Mouse (Mus musculus) cerebellum, postnatal 4 days (tissue): ENCODE data around the gene Tiam2.
A peak's percentile ranks its signal among the peaks of the same experiment; 100 is the strongest.

Source experiments
- DNase-seq, 2 experiments: peaks; one replicate each; pipeline ENCODE4 v3.0.0; 2022; ENCODE audit warnings: low spot score in 2 of 2, mixed read lengths in 1 of 2

The Tiam2 gene

GRCm38 (mm10) chr17:3394985-3395384 is 68.6 kb downstream of the Tiam2 start:
- no peak for DNase-seq

GRCm38 (mm10) chr17:3396881-3397281 is 70.5 kb downstream of the Tiam2 start:
- DNase-seq = no peak

- no peak for DNase-seq
Measured at GRCm38 (mm10) chr17:3397836-3398235, 71.5 kb downstream of the Tiam2 start.

GRCm38 (mm10) chr17:3405350-3406073 is 79.1 kb downstream of the Tiam2 start:
- DNase-seq = no peak

GRCm38 (mm10) chr17:3407051-3407450 is 80.7 kb downstream of the Tiam2 start:
- DNase-seq = no peak

GRCm38 (mm10) chr17:3410307-3410706 is 83.9 kb downstream of the Tiam2 start:
- no peak for DNase-seq

- DNase-seq = no peak
Measured at GRCm38 (mm10) chr17:3412771-3413170, 86.4 kb downstream of the Tiam2 start.

GRCm38 (mm10) chr17:3415580-3415979 is 89.2 kb downstream of the Tiam2 start:
- peak in 1 of 2 experiments; percentile 20 for DNase-seq

- no peak for DNase-seq
Measured at GRCm38 (mm10) chr17:3416401-3416800, 90.0 kb downstream of the Tiam2 start.

- no peak for DNase-seq
Measured at GRCm38 (mm10) chr17:3419368-3419928, 93.1 kb downstream of the Tiam2 start.

GRCm38 (mm10) chr17:3420148-3420547 is 93.8 kb downstream of the Tiam2 start:
- DNase-seq = no peak

GRCm38 (mm10) chr17:3423416-3423815 is 97.0 kb downstream of the Tiam2 start:
- DNase-seq = no peak

- no peak for DNase-seq
Measured at GRCm38 (mm10) chr17:3428659-3429058, 102.3 kb downstream of the Tiam2 start.

GRCm38 (mm10) chr17:3432590-3433498 is 106.5 kb downstream of the Tiam2 start:
- DNase-seq = no peak

- no peak for DNase-seq
Measured at GRCm38 (mm10) chr17:3433521-3434271, 107.3 kb downstream of the Tiam2 start.

- no peak for DNase-seq
Measured at GRCm38 (mm10) chr17:3435299-3435698, 108.9 kb downstream of the Tiam2 start.

GRCm38 (mm10) chr17:3436841-3437515 is 110.6 kb downstream of the Tiam2 start:
- no peak for DNase-seq

GRCm38 (mm10) chr17:3442526-3443401 is 116.4 kb downstream of the Tiam2 start:
- peak in 1 of 2 experiments; percentile 8 for DNase-seq

- peak in 1 of 2 experiments; percentile 25 for DNase-seq
Measured at GRCm38 (mm10) chr17:3446191-3446950, 120.0 kb downstream of the Tiam2 start.
